Mouse (Mus musculus) heart, postnatal 0 days (tissue): ENCODE results near the gene Tbck.

Source experiments
- CTCF ChIP-seq: IDR thresholded peaks from 2 replicates; pipeline ENCODE4 v1.5.1; 2016; ENCODE audit warnings: antibody characterized with exemption, control low read depth, low read depth
- EP300 ChIP-seq: IDR thresholded peaks from 2 replicates; pipeline ENCODE4 v1.6.1; 2016; ENCODE audit warnings: antibody characterized with exemption, low read depth

DNA sequence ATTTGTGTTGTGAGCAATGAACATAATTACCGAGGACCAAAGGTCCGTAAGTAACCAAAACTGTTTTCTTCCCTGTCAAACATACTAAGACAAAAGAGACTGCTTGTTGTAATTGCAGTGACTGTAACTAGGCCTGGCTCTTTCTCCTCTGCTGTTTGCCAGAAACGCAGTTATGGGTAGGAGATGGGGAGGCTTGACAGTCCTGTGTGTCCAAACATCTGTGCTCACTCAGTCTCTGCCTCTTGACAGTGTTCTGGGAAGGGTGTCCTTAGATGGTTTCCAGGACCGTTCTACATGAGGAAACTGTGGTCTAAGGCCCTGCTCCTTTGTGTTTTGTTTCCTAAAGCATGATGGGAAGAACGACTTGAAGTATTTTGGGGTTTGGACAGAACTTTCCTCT lies 128.4 kb downstream of the Tbck start:
- TF ChIP-seq CTCF (no peak), EP300 (no peak)
